Mouse (Mus musculus) forebrain, embryonic 16.5 days (tissue): ENCODE data around the gene Mylk2. TPM values are rescaled to one million over a fixed set of nuclear protein-coding genes. Genes with fewer than 3 reads are reported as not detected.

Source experiments
- ATAC-seq: fragments of 200-750 bp; cut with Nextera tagmentation; 2 replicates; pipeline ENCODE4 v1.8.0; 2017; ENCODE audit warnings: mild to moderate bottlenecking, moderate library complexity
- H3K27ac ChIP-seq: fragments of 300-500 bp; sonication (generic); 2 replicates; pipeline ENCODE4 v1.5.1; 2014; ENCODE audit warnings: low read length, control low read depth
- H3K27me3 ChIP-seq: fragments of 300-500 bp; sonication (generic); replicated peaks from 2 replicates; pipeline ENCODE4 v1.6.1; 2014; ENCODE audit warnings: low read length; ENCODE audit not compliant: control insufficient read depth, insufficient read depth
- H3K36me3 ChIP-seq: fragments of 300-500 bp; sonication (generic); 2 replicates; pipeline ENCODE4 v1.6.1; 2014; ENCODE audit not compliant: control insufficient read depth, insufficient read depth
- H3K4me1 ChIP-seq: fragments of 300-500 bp; sonication (generic); replicated peaks from 2 replicates; pipeline ENCODE4 v1.6.1; 2014; ENCODE audit warnings: low read length; ENCODE audit not compliant: control insufficient read depth, insufficient read depth
- H3K4me2 ChIP-seq: fragments of 300-500 bp; sonication (generic); 2 replicates; pipeline ENCODE4 v1.6.1; 2014; ENCODE audit warnings: mild to moderate bottlenecking, low read length, control low read depth
- H3K4me3 ChIP-seq: fragments of 300-500 bp; sonication (generic); replicated peaks from 2 replicates; pipeline ENCODE4 v1.5.1; 2014; ENCODE audit warnings: mild to moderate bottlenecking, low read length, control low read depth
- H3K9ac ChIP-seq: fragments of 300-500 bp; sonication (generic); replicated peaks from 2 replicates; pipeline ENCODE4 v1.6.1; 2014; ENCODE audit warnings: low read depth, low read length, control low read depth
- H3K9me3 ChIP-seq: fragments of 300-500 bp; sonication (generic); 2 replicates; pipeline ENCODE4 v1.6.1; 2016; ENCODE audit warnings: low read length; ENCODE audit not compliant: control insufficient read depth
- WGBS: fragments of 180-500 bp; shearing (Covaris S2); extraction: QIAGEN DNeasy Blood & Tissue Kit; methylation state at CpG from one replicate; pipeline ENCODE4 v1.1.7; 2014; 5-methylcytosine and 5-hydroxymethylcytosine counted together
- polyA plus RNA-seq: library from polyadenylated mRNA; unstranded; fragments of >200 nt; fragmentation: Nextera tagmentation; extraction: Ambion mirVana; gene quantifications from 2 replicates; pipeline ENCODE4 v1.2.1, GENCODE M21; 2015

Gene Mylk2
- polyA plus RNA-seq, 1 experiment from 2014 or later, result not detected

DNA sequence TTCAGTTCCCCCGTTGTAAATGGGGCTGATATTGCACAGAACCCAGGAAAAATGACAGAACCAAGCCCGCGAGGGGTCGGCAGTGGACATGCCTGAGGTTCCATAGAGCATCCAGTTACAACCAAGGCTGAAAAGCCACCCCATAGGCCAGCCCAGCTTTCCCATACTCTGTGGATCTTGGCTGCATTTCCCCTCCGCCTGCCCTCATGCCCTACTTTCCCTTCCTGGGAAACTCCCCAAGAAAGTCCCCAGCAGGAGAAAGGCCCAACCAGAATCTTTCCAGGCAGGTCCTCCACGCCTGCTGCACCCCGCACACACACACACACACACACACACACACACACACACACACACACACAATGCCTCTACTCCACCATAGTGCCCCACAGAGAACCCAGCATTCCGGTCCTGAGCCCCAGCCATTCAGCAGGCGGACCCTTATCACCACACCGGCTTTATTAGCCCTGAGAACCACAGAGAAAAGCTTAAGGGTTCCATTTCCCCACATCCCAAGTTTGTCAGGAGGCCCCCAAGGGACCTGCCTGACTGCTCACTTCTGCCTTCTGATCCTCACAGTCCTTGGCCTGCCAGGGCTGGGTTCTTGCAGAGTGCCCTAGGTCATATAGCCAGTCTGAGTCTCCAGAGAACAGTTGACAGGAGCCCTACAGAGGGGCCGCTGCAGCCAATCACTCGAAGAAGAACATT lies 20.5 kb downstream of the Mylk2 start:
- H3K4me3 ChIP-seq, result no peak overlapping the region
- no peak overlapping the region for H3K9ac ChIP-seq
- H3K27ac ChIP-seq, result no peak overlapping the region
- no peak for ATAC-seq
- H3K4me1 ChIP-seq, result no peaks in the 10 kb centered on the region
- no peak overlapping the region for H3K4me2 ChIP-seq
- 79% methylated on average over 11 of the region's 12 CpGs for whole genome bisulfite sequencing
- H3K27me3 ChIP-seq, result 0 out of 2 replicates have a peak, but pooled peaks cover 3% of the 10 kb centered on the region
- H3K36me3 ChIP-seq, result no peaks in the 10 kb centered on the region
- no peaks in the 10 kb centered on the region for H3K9me3 ChIP-seq

DNA sequence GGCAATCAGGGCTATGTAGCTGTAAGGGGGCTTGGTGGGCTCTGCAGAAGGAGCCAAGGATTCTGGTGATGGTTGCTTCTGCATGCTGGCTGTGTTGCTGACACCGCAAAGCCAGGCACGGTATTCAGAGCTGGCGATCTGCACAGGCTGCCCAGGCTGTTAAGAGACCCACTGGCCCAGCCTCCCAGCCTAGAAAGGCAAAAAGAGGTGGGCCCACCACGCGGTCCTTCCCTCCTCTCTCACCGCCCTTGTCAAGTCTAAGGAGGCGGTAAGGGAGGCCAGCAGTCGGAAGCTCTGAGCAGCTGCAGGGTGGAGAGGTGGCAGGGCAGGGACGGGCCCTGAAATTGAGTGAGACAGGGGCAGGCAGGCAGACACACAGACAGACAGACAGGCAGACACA lies 21.9 kb downstream of the Mylk2 start, which contains the start of gene Foxs1:
TSS of gene Foxs1 (minus strand) at position 161 of the 400 bp plus-strand sequence.
- no peak within 1 kb of the TSS for H3K4me2 ChIP-seq
- no peaks in the 10 kb centered on the region for H3K4me1 ChIP-seq
- no peak for ATAC-seq
- H3K9me3 ChIP-seq, result no peaks in the 10 kb centered on the region
- 33% methylated on average over 9 of the region's 9 CpGs for WGBS
- H3K36me3 ChIP-seq, result no peaks in the 10 kb centered on the region
- H3K27me3 ChIP-seq, result 0 out of 2 replicates have a peak, but pooled peaks cover 3% of the 10 kb centered on the region
- H3K9ac ChIP-seq, result no peak within 1 kb of the TSS
- H3K27ac ChIP-seq, result no peak within 1 kb of the TSS
- no peak within 1 kb of the TSS for H3K4me3 ChIP-seq

DNA sequence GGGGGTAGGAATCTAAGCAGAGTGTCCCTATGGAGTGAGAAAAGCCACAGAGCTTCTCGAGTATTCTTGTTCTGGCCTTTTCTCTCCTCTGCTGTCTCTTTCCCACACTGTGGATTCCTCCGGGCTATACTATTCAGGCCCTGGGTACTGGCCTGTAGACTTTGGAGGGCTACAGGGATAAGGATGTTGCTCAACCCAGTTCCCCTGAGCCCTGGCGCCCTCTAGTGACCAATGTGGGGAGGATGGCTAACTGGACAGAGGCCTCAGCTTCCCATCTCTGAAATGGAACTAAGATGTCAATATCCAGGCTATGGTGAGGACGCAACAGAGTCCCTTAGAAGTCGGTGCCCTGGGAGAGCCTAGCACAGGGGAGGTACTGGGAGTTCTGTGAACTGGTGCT lies 22.5 kb downstream of the Mylk2 start:
- H3K27ac ChIP-seq, result no peak overlapping the region
- WGBS, result 32% methylated on average over 4 of the region's 5 CpGs
- H3K4me2 ChIP-seq, result no peak overlapping the region
- H3K4me1 ChIP-seq, result no peaks in the 10 kb centered on the region
- no peaks in the 10 kb centered on the region for H3K36me3 ChIP-seq
- no peak overlapping the region for H3K9ac ChIP-seq
- no peak for ATAC-seq
- H3K4me3 ChIP-seq, result no peak overlapping the region
- no peaks in the 10 kb centered on the region for H3K9me3 ChIP-seq
- H3K27me3 ChIP-seq, result 0 out of 2 replicates have a peak, but pooled peaks cover 3% of the 10 kb centered on the region

GRCm38 (mm10) chr2:152939846-152940245 lies 28.7 kb downstream of the Mylk2 start:
- H3K4me2 ChIP-seq, result no peak overlapping the region
- no peak for ATAC-seq

DNA sequence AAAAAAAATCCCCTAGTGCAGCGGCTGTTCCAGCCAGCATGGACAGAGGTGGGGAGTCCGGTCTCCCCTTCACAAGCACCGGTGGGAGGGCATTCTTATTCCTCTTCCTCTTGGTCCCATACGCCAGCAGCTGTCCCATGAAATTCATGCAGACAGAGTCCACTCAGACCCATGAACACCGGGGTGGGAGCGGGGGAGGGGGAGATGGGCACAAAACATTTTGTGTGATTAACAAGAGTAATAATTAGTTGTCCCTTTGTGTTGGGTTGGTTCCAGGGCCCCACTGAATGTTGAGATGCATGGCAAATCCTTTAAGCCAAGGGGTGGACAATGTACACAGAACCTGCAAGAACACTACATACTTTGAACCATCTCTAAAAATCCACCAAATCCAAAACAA lies 30.0 kb downstream of the Mylk2 start:
- Histone ChIP-seq H3K4me1 (peaks cover 12% of the 10 kb centered on the region), H3K4me2 (no peak overlapping the region), H3K4me3 (no peak overlapping the region), H3K9me3 (no peaks in the 10 kb centered on the region), H3K27me3 (peaks cover 50% of the 10 kb centered on the region), H3K9ac (no peak overlapping the region), H3K36me3 (no peaks in the 10 kb centered on the region), H3K27ac (no peak overlapping the region)
- WGBS, result 74% methylated on average over 6 of the region's 6 CpGs
- no peak for ATAC-seq

More at GRCm38 (mm10) chr2:152939846-152940245, 28.7 kb downstream of the Mylk2 start:
- no peak overlapping the region for H3K9ac ChIP-seq
- 15% methylated on average over 4 of the region's 4 CpGs for WGBS
- H3K9me3 ChIP-seq, result no peaks in the 10 kb centered on the region
- peaks cover 45% of the 10 kb centered on the region for H3K27me3 ChIP-seq
- no peaks in the 10 kb centered on the region for H3K36me3 ChIP-seq
- H3K27ac ChIP-seq, result no peak overlapping the region
- H3K4me3 ChIP-seq, result no peak overlapping the region
- peaks cover 12% of the 10 kb centered on the region for H3K4me1 ChIP-seq

GRCm38 (mm10) chr2:152941776-152942175 lies 30.6 kb downstream of the Mylk2 start:
- Histone ChIP-seq H3K36me3 (no peaks in the 10 kb centered on the region), H3K9ac (no peak overlapping the region), H3K9me3 (no peaks in the 10 kb centered on the region), H3K4me3 (no peak overlapping the region), H3K27me3 (peaks cover 50% of the 10 kb centered on the region), H3K4me2 (no peak overlapping the region), H3K27ac (no peak overlapping the region), H3K4me1 (peaks cover 12% of the 10 kb centered on the region)
- ATAC-seq, result no peak
- WGBS, result 41% methylated on average over 7 of the region's 7 CpGs

DNA sequence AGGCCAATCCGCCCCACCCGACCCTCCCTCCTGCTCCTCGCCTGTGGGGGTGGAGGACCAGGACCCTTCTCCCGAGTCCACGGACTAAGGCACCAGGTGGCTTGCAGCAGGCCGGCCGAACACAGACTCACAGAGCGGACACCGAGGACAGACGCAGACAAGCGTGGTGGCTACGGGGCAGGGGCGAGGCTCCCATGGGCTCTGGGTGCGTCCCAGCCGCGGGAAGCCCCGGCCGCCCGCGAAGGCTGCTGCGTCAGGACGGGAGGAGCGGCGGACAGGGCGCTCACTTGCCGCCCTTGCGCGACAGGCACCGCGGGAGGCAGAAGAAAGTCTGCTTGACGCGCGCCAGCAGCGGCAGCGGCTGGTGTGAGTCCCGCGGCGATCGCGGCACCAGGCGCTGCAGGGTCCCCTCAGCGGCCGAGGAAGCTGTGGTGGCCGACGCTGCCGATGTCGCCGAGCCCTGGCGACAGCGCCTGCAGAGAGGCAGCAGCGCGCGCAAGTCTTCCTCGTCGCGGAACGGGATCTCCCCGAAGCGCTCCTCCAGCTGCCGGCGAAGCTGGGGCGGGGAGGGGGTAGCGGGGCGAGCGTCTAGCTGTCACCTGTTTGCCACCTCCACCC lies 31.9 kb downstream of the Mylk2 start:
- Histone ChIP-seq H3K4me1 (peaks cover 20% of the 10 kb centered on the region), H3K9me3 (no peaks in the 10 kb centered on the region), H3K9ac (peak overlapping the region; percentile 55), H3K4me2 (peak overlapping the region; percentile 82), H3K27ac (no peak overlapping the region), H3K4me3 (peak overlapping the region; percentile 45), H3K27me3 (peaks cover 50% of the 10 kb centered on the region), H3K36me3 (no peaks in the 10 kb centered on the region)
- WGBS, result under 1% methylated on average over 62 of the region's 65 CpGs
- no peak for ATAC-seq

- no peak overlapping the region for H3K27ac ChIP-seq
- H3K9ac ChIP-seq, result no peak overlapping the region
- no peak for ATAC-seq
- peaks cover 20% of the 10 kb centered on the region for H3K4me1 ChIP-seq
- WGBS, result 5% methylated on average over 8 of the region's 8 CpGs
- H3K4me2 ChIP-seq, result peak overlapping the region; percentile 82
- peaks cover 50% of the 10 kb centered on the region for H3K27me3 ChIP-seq
- H3K4me3 ChIP-seq, result peak overlapping the region; percentile 45
- no peaks in the 10 kb centered on the region for H3K9me3 ChIP-seq
- no peaks in the 10 kb centered on the region for H3K36me3 ChIP-seq
Observed at GRCm38 (mm10) chr2:152943568-152943967, 32.4 kb downstream of the Mylk2 start.

- ATAC-seq, result no peak
- no peaks in the 10 kb centered on the region for H3K9me3 ChIP-seq
- H3K4me3 ChIP-seq, result no peak overlapping the region
- H3K4me2 ChIP-seq, result no peak overlapping the region
- peaks cover 20% of the 10 kb centered on the region for H3K4me1 ChIP-seq
- peaks cover 50% of the 10 kb centered on the region for H3K27me3 ChIP-seq
- no peak overlapping the region for H3K27ac ChIP-seq
- H3K36me3 ChIP-seq, result no peaks in the 10 kb centered on the region
- no peak overlapping the region for H3K9ac ChIP-seq
- WGBS, result 63% methylated on average over 9 of the region's 9 CpGs
Observed at GRCm38 (mm10) chr2:152944013-152944412, 32.9 kb downstream of the Mylk2 start.
